Mouse (Mus musculus) layer of hippocampus, postnatal 14 days (tissue): ENCODE data around the gene Mbtps2. TPM values are rescaled to one million over a fixed set of nuclear protein-coding genes. Genes with fewer than 3 reads are reported as not detected.

ENCODE experiments used
- DNase-seq, 2 experiments: peaks; one replicate each; pipeline ENCODE4 v3.0.0; 2021 to 2022; ENCODE audit warnings: low spot score in 2 of 2, mixed read lengths in 1 of 2
- long read RNA-seq, 2 experiments: library from polyadenylated mRNA; stranded (forward); transcript quantifications; one replicate each; pipeline ENCODE4 v2.0.0; 2021
- total RNA-seq, 2 experiments: library from RNA; stranded (reverse); gene quantifications; 2 replicates each; pipeline ENCODE4 v1.2.3; 2021

Gene Mbtps2
- total RNA-seq: 10 to 100 TPM; 33.8 to 34.8 TPM
- long read RNA-seq, experiment 1, full-length matches to known transcripts: 3 of 12 reads
- long read RNA-seq, experiment 1, partial matches to known transcripts: 4 of 12 reads
- long read RNA-seq, experiment 1, other reads (novel, unspliced or antisense): 5 of 12 reads
- long read RNA-seq, experiment 2, full-length matches to known transcripts: 9 of 23 reads
- long read RNA-seq, experiment 2, partial matches to known transcripts: 0 of 23 reads
- long read RNA-seq, experiment 2, other reads (novel, unspliced or antisense): 14 of 23 reads

- peak; percentile 47 to 54 for DNase-seq
These were observed at the start of gene Mbtps2 for GRCm38 (mm10) chrX:157598186-157598996. Gene Mbtps2 (minus strand): TSS chrX:157598715.

- no peak for DNase-seq
These were observed 47.9 kb upstream of the Mbtps2 start for GRCm38 (mm10) chrX:157646399-157646798.

GRCm38 (mm10) chrX:157644700-157645099 is 46.2 kb upstream of the Mbtps2 start:
- DNase-seq: no peak

- DNase-seq: peak; percentile 32 to 33
These were observed 45.8 kb upstream of the Mbtps2 start for GRCm38 (mm10) chrX:157644300-157644699.

DNA sequence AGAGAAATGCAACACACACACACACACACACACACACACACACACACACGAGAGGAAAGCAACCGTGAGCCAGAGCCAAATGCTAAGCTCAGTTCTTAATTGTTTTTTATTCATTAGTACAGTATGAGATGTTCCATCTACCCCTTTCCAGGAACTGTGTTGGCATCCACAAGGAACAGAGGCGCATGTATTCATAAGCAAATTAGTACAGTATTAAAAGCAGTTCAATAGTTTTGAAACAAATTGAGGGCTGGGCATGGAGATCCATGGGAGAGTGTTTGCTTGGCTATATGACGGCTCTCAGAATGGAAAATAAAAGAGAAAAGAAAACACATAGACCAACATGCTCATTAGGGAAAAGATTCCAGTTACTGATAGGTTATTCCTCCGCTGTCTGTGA is 44.3 kb upstream of the Mbtps2 start:
- DNase-seq: peak in 1 of 2 experiments; percentile 4

GRCm38 (mm10) chrX:157637253-157637652 is 38.7 kb upstream of the Mbtps2 start:
- DNase-seq: no peak

- no peak for DNase-seq
These were observed 35.3 kb upstream of the Mbtps2 start for GRCm38 (mm10) chrX:157633676-157634414.

DNA sequence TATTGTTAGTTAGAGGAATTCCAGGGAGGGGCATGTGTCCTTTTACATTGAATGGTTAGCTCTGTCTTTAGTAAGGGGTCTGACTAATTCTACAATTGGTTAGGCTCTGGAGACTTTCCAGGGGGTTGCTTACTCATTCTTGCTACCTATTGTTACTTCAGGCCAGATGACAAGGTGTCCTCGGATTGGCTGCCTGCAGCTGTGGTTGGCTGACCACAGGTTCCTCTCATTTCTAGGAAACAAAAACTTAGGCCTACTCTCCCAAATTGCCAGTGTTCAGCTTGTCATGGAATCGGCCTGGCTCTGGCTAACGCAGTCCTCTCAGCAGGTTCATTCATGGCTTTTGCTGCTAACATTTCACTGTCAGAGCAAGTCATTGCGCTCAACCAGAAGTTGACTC is 31.8 kb upstream of the Mbtps2 start:
- no peak for DNase-seq

GRCm38 (mm10) chrX:157612894-157613293 is 14.4 kb upstream of the Mbtps2 start:
- no peak for DNase-seq

- peak in 1 of 2 experiments; percentile 25 for DNase-seq
These were observed 2.9 kb upstream of the Mbtps2 start for GRCm38 (mm10) chrX:157601450-157601849.

GRCm38 (mm10) chrX:157597585-157598185 is 830 bp downstream of the Mbtps2 start:
- DNase-seq: no peak

DNA sequence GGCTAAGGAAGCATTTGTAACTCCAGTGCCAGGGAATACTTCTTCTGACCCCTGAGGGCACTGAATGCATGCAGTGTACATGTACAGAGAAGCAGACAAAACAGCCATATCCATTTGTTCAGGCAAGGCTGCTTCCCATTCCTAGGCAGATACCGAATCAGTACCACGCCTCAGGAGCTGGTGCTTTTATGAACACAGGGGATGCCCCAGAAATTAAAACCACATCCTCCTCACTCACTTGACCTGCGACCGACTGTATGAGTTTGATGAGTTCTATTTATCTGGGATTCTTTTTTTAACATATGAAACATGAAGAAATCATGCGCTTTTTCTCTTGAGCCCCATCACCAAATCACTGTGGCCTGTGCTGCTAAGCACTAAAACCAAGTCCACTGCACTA is 1.7 kb downstream of the Mbtps2 start:
- no peak for DNase-seq

DNA sequence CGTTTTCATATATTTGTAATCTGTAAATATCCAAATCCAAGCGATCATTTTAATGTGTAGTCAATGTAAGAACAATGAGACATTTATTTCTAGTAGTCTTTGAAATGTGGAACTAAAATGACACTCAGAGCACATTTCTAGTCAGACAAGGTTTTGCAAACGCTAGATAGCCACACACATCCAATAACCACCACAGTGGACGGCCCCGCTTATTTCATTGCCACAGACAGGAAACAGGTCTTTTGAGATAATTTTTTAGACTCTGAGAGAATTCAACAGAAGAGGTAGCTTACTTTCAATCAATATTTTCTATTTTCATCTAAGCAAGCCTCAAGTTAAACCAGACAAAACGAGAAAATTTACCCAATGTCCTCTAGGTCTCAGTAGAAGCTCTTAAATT is 2.6 kb downstream of the Mbtps2 start:
- DNase-seq: no peak

DNA sequence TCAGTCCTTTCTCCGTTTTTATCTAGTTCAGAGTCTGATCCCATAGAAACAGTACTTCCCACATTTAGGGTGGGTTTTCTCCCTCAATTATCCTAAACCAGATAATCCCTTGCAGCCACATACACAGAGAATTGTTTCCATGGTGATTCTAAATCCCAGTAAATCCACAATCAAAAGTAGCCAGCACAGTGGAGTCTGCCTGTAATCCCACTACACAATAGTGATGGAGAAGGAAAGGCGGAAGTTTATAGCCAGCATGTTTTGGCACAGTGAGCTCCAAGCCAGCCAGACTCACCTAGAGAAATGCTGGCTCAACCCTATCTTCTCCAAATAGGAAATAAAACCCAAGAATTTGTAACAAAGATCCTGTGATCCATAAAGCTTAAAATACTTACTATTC is 3.9 kb downstream of the Mbtps2 start:
- no peak for DNase-seq

DNA sequence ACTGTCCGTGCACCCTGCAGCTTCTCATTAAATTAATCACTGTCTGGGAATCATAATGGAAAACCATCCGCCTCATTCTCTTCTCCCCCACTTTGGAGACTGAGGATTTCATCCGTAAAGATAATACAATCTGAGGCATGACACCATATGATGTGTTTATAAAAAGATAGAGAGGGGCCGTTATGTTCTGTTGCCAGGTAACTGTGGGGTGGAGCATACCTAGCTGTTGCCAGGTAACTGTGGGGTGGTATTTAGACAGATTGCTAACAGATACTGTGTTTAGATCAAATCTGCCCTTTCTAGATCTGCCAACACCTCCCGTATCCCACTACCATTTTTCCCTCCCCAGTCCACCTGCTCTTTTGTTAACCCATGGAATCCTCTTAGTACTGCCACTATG is 11.5 kb downstream of the Mbtps2 start:
- DNase-seq: peak in 1 of 2 experiments; percentile 33

GRCm38 (mm10) chrX:157586397-157586796 is 12.1 kb downstream of the Mbtps2 start:
- DNase-seq: peak in 1 of 2 experiments; percentile 21

- DNase-seq: no peak
These were observed 19.4 kb downstream of the Mbtps2 start for GRCm38 (mm10) chrX:157579108-157579614.

DNA sequence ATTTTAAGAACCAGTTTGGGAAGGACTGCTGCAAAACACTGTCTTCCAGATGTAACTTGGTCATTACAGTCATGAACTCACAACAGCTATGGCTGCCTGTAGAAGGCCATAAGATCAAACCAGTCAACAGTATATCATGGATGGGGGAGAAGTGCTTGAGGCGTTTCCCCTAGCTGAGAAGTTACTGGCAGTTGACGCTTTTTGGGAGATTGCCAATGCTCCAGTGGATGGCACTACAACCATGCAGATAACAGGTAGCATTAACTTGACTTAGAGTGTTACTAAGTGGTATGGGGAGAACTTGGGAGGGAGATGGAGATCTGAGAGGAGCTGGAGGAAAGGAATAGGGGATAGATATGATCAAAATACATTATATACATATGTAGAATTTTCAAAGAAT is 23.8 kb downstream of the Mbtps2 start:
- no peak for DNase-seq

DNA sequence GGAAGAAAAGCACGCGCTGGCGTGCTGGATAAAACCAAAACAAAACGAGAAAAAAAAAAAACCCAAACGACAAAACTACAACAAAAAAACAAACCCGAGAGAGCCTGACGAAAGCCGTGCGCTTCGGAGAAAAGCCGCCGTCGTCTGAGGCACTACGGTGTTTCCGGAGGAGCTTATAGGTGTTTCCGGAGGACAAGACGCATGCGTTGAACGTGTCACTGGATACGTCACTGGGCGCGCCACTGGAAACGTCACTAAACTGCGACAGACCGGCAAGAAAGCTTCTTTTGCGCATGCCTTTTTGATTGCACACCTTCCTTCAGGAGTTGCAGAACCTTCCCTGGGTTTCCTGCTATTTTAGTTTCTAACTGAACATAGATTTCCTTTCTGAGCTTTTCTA is 29.7 kb downstream of the Mbtps2 start, which contains the start of gene Yy2:
Yy2 (minus strand) TSS at position 146 of the 400 bp plus-strand sequence.
- DNase-seq: no peak

DNA sequence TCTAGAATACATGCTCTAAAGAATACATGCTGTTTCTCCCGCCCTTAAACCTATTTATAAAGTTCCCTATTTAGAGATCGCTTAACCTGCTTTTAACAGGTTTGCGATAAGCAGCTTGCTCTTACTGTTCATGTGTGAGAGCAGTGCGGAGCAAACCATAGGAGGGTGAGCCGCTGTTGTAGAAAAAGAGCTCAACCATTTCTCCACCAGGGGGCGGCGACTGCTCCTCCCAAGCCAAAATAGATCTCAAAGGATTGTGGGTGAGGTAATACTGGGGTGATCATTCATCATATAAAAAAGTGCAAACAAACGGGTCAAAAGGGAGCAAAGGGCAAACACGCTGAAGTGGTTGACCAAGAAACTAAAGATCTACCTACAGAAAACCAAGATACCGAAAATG is 34.7 kb downstream of the Mbtps2 start:
- no peak for DNase-seq

GRCm38 (mm10) chrX:157547082-157547481 is 51.4 kb downstream of the Mbtps2 start:
- no peak for DNase-seq
